Mouse (Mus musculus): Measurements from ENCODE around the gene Grk6. TPM values are rescaled to one million over a fixed set of nuclear protein-coding genes. Genes with fewer than 3 reads are reported as not detected.

Gene Grk6
- polyA plus RNA-seq, 1 experiment from 2014 or later, result 29.5 TPM

DNA sequence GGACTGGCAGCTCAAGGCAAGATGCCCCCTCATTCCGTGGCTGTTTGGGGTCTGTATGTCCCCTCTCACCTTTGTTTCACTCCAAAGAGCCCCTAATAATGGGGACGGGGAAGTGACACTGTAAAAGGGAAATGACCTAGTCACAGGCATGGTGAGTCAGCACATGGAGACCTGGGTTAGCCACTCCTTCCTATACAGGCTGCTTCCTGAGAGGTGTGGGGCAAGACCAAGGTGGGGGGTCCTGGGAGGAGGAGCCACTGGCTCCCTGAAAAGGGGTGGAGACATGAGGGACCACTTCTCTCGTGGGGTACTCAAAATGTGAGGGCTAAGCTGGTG is 65.4 kb downstream of the Grk6 start:
- DNase-seq (ENCODE audit: low spot score) (no peak), ATAC-seq (replicated peaks; ENCODE audit: low FRiP score, low read depth) (peak; percentile 1; the same call in 1 of the 2 replicates)
- peaks cover 22% of the 10 kb centered on the region for H3K4me1 ChIP-seq (replicated peaks; ENCODE audit: insufficient read depth, low read length)
- WGBS, result 17% methylated on average over 3 of the region's 3 CpGs
- H3K27ac ChIP-seq, result peak overlapping the region; percentile 86
- no peak overlapping the region; the same call in 1 of the 2 replicates for H3K9ac ChIP-seq (ENCODE audit: low read depth, low read length)
- TF ChIP-seq CTCF (IDR thresholded peaks at IDR 0.05; ENCODE audit: low read depth), result no peak
- peaks cover 33% of the 10 kb centered on the region for H3K36me3 ChIP-seq (ENCODE audit: insufficient read depth, low read length)
- no peak overlapping the region for H3K4me3 ChIP-seq (replicated peaks; ENCODE audit: low read depth, low read length)
- no peaks in the 10 kb centered on the region for H3K9me3 ChIP-seq (replicated peaks; ENCODE audit: low read length)
- peaks cover 5% of the 10 kb centered on the region; the same call in 1 of the 2 replicates for H3K27me3 ChIP-seq (ENCODE audit: insufficient read depth, low read length)
- H3K4me2 ChIP-seq (ENCODE audit: low read length), result peak overlapping the region; percentile 89

Small RNAs within 50 kb of the gene (microRNA-seq; reads per million reads assigned to microRNA genes)
- 0.60 reads per million for gene Mir6943
- gene Mir6944, result 4.0 reads per million, percentile 12 among the genes with 10 or more reads in this experiment
- not detected for gene Mir6945

Other genes with a start within 250 kb of the Grk6 start
- 51.7 and 52.5 TPM in 2 replicates for gene Nsd1, start 235.3 kb upstream of the Grk6 start, polyA plus RNA-seq (2015; fragmentation: Nextera tagmentation; extraction: Ambion mirVana)
- gene Prelid1, start 124.6 kb upstream of the Grk6 start, polyA plus RNA-seq (2015; fragmentation: Nextera tagmentation; extraction: Ambion mirVana), result 398 and 435 TPM in 2 replicates
- 84.8 and 93.1 TPM in 2 replicates for gene Rab24, start 123.1 kb upstream of the Grk6 start, polyA plus RNA-seq (2015; fragmentation: Nextera tagmentation; extraction: Ambion mirVana)
- gene Mxd3, start 115.2 kb upstream of the Grk6 start, polyA plus RNA-seq (2015; fragmentation: Nextera tagmentation; extraction: Ambion mirVana), result 14.9 and 15.1 TPM in 2 replicates
- 93.7 and 103 TPM in 2 replicates for gene Lman2, start 82.3 kb upstream of the Grk6 start, polyA plus RNA-seq (2015; fragmentation: Nextera tagmentation; extraction: Ambion mirVana)
- gene Rgs14, start 75.3 kb upstream of the Grk6 start, polyA plus RNA-seq (2015; fragmentation: Nextera tagmentation; extraction: Ambion mirVana), result 1.6 and 1.7 TPM in 2 replicates
- 344 and 465 TPM in 2 replicates for gene Slc34a1, start 46.9 kb upstream of the Grk6 start, polyA plus RNA-seq (2015; fragmentation: Nextera tagmentation; extraction: Ambion mirVana)
- not detected in 2 replicates for gene Pfn3, start 29.8 kb upstream of the Grk6 start, polyA plus RNA-seq (2015; fragmentation: Nextera tagmentation; extraction: Ambion mirVana)
- gene F12, start 18.3 kb upstream of the Grk6 start, polyA plus RNA-seq (2015; fragmentation: Nextera tagmentation; extraction: Ambion mirVana), result 0.05 and 0.45 TPM in 2 replicates
- gene Prr7, start 19.2 kb downstream of the Grk6 start, polyA plus RNA-seq (2015; fragmentation: Nextera tagmentation; extraction: Ambion mirVana), result 0.63 and 0.75 TPM in 2 replicates
- gene Dbn1, start 43.0 kb downstream of the Grk6 start, polyA plus RNA-seq (2015; fragmentation: Nextera tagmentation; extraction: Ambion mirVana), result 104 and 125 TPM in 2 replicates
- 112 and 124 TPM in 2 replicates for gene Pdlim7, start 68.6 kb downstream of the Grk6 start, polyA plus RNA-seq (2015; fragmentation: Nextera tagmentation; extraction: Ambion mirVana)
- gene Dok3, start 84.2 kb downstream of the Grk6 start, polyA plus RNA-seq (2015; fragmentation: Nextera tagmentation; extraction: Ambion mirVana), result 1.7 and 1.8 TPM in 2 replicates
- 60.1 and 60.3 TPM in 2 replicates for gene Ddx41, start 91.6 kb downstream of the Grk6 start, polyA plus RNA-seq (2015; fragmentation: Nextera tagmentation; extraction: Ambion mirVana)
- gene Fam193b, start 126.0 kb downstream of the Grk6 start, polyA plus RNA-seq (2015; fragmentation: Nextera tagmentation; extraction: Ambion mirVana), result 23.9 and 24.9 TPM in 2 replicates
- 136 and 160 TPM in 2 replicates for gene Tmed9, start 128.7 kb downstream of the Grk6 start, polyA plus RNA-seq (2015; fragmentation: Nextera tagmentation; extraction: Ambion mirVana)
- 20.1 and 22.8 TPM in 2 replicates for gene B4galt7, start 154.8 kb downstream of the Grk6 start, polyA plus RNA-seq (2015; fragmentation: Nextera tagmentation; extraction: Ambion mirVana)
- 50.6 and 53.0 TPM in 2 replicates for gene Caml, start 177.9 kb downstream of the Grk6 start, polyA plus RNA-seq (2015; fragmentation: Nextera tagmentation; extraction: Ambion mirVana)
- 27.4 and 28.3 TPM in 2 replicates for gene Ddx46, start 190.0 kb downstream of the Grk6 start, polyA plus RNA-seq (2015; fragmentation: Nextera tagmentation; extraction: Ambion mirVana)
- gene B230219D22Rik, start 248.1 kb downstream of the Grk6 start, polyA plus RNA-seq (2015; fragmentation: Nextera tagmentation; extraction: Ambion mirVana), result 40.7 and 41.2 TPM in 2 replicates

Measured in kidney, postnatal 0 days (tissue).